Mouse (Mus musculus) spleen, postnatal 0 days (tissue): ENCODE measurements around the gene Lzic. TPM values are rescaled to one million over a fixed set of nuclear protein-coding genes. Genes with fewer than 3 reads are reported as not detected.

ENCODE experiments used
- polyA plus RNA-seq: library from polyadenylated mRNA; unstranded; fragments of >200 nt; fragmentation: Nextera tagmentation; extraction: Ambion mirVana; gene quantifications from 2 replicates; pipeline ENCODE4 v1.2.1, GENCODE M21; 2015

Lzic gene
- 17.7 and 19.7 TPM in 2 replicates for polyA plus RNA-seq

GRCm38 (mm10) chr4:149485053-149485824 lies at the start of gene Lzic, which contains the start of gene Nmnat1:
Gene Lzic (plus strand): TSS chr4:149485229.
Gene Nmnat1 (minus strand): TSS chr4:149485202.

GRCm38 (mm10) chr4:149454879-149455278 lies 30.1 kb upstream of the Lzic start, which contains the start of gene Rbp7:
Gene Rbp7 (minus strand): TSS chr4:149454978.

GRCm38 (mm10) chr4:149477078-149477477 lies 8.0 kb upstream of the Lzic start, which contains the start of gene Tmem274:
Gene Tmem274 (plus strand): TSS chr4:149477378.

GRCm38 (mm10) chr4:149517868-149518340 lies 32.9 kb downstream of the Lzic start, which contains the start of gene Ctnnbip1:
Gene Ctnnbip1 (plus strand): TSS chr4:149518236.

Other genes with a start within 250 kb of the Lzic start
- 6.3 and 10.6 TPM in 2 replicates for gene Kif1b, start 177.5 kb upstream of the Lzic start, polyA plus RNA-seq
- gene Ube4b, start 58.5 kb upstream of the Lzic start, polyA plus RNA-seq: 13.1 and 16.0 TPM in 2 replicates
- gene Rbp7, start 30.3 kb upstream of the Lzic start, polyA plus RNA-seq: 2.8 and 3.5 TPM in 2 replicates
- gene Tmem274, start 7.9 kb upstream of the Lzic start, polyA plus RNA-seq: not detected in 2 replicates
- gene Nmnat1, start within 50 bp of the Lzic start, polyA plus RNA-seq: 4.0 and 4.5 TPM in 2 replicates
- 23.7 and 30.4 TPM in 2 replicates for gene Ctnnbip1, start 33.0 kb downstream of the Lzic start, polyA plus RNA-seq
- gene Clstn1, start 101.2 kb downstream of the Lzic start, polyA plus RNA-seq: 9.9 and 10.6 TPM in 2 replicates
- 14.1 and 20.1 TPM in 2 replicates for gene Pik3cd, start 217.3 kb downstream of the Lzic start, polyA plus RNA-seq